Mouse (Mus musculus) lung, postnatal 10 days (tissue): ENCODE measurements around the gene Resp18.

Experiments
- DNase-seq: peaks from one replicate; pipeline ENCODE4 v3.0.0; 2021

Resp18 gene

GRCm38 (mm10) chr1:75264091-75264880, 13.9 kb downstream of the Resp18 start, which contains the start of gene Ptprn:
TSS of gene Ptprn (minus strand) at chr1:75264502.
- no peak for DNase-seq

- peak; percentile 79 for DNase-seq
Measured at GRCm38 (mm10) chr1:75262969-75263951, 15.0 kb downstream of the Resp18 start.

GRCm38 (mm10) chr1:75261278-75261677, 16.9 kb downstream of the Resp18 start:
- no peak for DNase-seq

DNA sequence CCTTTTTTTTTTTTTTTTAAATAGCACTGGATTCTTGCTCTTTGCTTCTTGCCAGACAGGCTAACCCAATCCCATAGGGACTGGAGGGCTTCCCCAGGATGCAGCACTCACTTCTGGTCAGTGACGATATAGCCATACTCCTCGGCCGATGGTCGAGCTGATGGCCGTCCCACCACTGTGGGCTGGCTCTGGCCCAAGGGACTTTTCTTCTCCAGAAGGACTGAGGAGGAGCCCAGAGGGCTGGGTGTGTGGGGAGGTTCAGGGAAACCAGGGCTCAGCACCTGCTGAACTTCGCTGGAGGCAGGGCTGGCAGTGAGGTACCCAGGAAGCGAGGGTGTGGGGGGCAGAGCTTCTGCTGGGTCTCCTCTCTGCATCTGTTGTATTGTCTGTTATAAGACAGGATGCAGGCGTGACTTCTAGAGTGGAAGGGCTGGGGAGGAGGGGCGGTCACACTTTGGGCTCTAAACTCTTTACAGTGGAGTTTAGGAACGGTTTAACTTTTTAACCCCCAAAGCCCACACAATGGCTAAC, 22.6 kb downstream of the Resp18 start:
- DNase-seq = no peak

- DNase-seq = no peak
Measured at GRCm38 (mm10) chr1:75254625-75255013, 23.6 kb downstream of the Resp18 start.

- DNase-seq = peak; percentile 88
Measured at GRCm38 (mm10) chr1:75253849-75254624, 24.2 kb downstream of the Resp18 start.

DNA sequence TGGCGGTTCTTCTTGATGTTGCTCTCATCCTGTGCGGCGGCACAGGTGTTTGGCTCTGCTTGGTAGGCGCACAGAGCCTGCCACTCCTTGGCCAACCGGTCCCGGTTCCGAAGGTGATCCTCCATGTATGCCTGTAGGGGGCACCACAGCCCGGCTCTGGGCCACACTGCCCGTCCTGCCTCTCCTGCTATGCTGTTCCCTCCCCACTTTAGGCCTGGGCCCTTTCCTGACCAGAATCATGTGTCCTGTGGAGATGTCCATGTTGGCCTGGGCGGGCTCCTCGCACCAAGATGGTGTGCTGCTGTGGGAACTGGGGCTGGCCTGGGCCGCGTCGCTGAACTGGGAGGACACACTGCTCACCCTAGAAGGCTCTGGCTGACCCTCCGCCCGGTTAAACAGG, 25.2 kb downstream of the Resp18 start:
- no peak for DNase-seq

- no peak for DNase-seq
Measured at GRCm38 (mm10) chr1:75252308-75252707, 25.9 kb downstream of the Resp18 start.

GRCm38 (mm10) chr1:75251112-75251970, 26.9 kb downstream of the Resp18 start:
- peak; percentile 85 for DNase-seq

DNA sequence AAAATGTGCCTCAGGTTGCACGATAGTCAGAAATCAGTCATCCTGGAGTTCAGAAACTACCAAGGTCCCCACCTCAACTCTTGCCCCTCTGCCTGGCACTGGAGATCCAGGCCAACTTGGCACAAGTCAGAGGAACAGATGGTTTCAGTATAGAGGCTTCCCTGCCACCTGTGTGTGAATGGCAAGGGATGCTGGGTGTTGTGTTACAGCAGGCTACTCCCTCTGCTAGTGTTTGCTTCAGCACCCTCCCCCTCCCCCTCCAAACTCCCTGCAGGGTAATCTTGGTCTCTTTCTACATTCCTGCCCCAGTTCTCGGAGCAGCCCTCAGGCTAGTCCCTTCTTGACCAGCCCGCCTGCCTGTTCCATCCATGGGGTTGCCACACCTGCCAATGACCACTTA, 27.7 kb downstream of the Resp18 start:
- DNase-seq = no peak

GRCm38 (mm10) chr1:75248041-75248772, 30.0 kb downstream of the Resp18 start:
- DNase-seq = peak; percentile 69

DNA sequence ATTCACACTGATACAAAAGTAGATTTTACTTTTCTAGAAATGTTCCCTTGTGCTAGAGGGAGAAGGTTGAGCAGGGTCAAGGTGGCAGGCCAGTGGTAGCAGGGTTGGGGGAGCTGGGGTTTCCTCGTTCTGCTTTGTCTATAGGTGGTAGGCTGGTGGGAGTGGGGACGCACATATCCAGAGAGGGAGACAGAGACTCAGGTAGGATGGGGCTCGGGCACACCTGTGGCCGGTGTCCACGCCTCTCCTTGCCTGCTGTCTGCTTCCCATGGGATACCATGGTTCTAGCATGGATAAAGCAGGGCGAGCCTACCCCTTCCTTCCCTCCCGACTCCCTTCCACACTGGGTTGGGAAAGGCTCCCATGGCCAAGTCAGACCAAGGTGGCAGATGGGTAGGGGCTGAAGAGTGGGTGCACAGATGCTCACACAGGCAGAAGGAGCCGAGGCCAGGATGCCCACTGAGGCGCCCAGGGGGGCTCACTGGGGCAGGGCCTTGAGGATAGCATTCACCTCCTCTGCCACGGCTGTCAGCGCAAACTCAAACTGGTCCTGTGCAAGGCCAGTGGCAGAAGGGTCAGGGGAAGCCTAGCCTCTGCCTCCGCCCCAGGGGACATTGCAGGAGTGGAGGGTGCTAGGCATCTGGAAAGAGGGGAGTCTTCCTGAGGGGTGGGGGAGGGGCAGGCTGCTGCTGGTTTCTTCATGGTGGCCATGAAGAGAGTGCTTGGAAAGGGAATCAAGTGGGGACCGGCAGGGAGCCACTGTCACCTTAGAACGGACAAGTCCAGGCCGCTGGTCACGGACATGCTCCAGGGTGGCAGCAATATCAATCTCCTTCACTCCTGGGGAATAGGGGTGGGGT, 30.9 kb downstream of the Resp18 start:
- DNase-seq = no peak

GRCm38 (mm10) chr1:75244836-75245235, 33.4 kb downstream of the Resp18 start:
- peak; percentile 65 for DNase-seq

- DNase-seq = no peak
Measured at GRCm38 (mm10) chr1:75244175-75244826, 33.9 kb downstream of the Resp18 start.

- no peak for DNase-seq
Measured at GRCm38 (mm10) chr1:75243411-75243810, 34.8 kb downstream of the Resp18 start.

DNA sequence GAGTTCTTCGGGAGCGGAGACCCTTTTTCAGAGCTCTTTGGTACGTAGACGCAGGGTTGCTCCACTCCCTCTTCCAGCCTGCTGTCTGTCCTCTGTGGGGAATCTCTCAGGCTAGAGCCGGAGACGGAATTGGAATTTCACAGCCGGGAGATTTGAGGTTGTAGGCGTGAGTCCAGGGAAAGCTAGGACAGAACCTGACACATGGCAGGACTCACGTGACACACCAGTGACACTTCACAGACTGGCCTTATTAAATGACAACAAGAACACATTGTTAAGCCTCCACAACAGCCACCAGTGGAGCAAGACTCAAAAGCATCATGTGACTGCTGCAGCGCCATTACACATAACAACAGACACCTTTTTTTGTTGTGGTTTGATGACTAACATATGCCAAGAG, 38.6 kb downstream of the Resp18 start:
- no peak for DNase-seq

- peak; percentile 90 for DNase-seq
Measured at GRCm38 (mm10) chr1:75236117-75237050, 41.8 kb downstream of the Resp18 start, which contains the start of gene Dnajb2. TSS of gene Dnajb2 (plus strand) at chr1:75236406.

GRCm38 (mm10) chr1:75234606-75235005, 43.6 kb downstream of the Resp18 start:
- peak; percentile 79 for DNase-seq
